Mouse (Mus musculus) ES-Bruce4 (cell line): ENCODE measurements at regions not wholly inside any gene's neighbourhood (a gene's known extent, or its start where the extent isn't known, plus 50 kb on each side); places are given as distances from the start of the nearest gene placed in this dataset.

ENCODE experiments used
- EP300 ChIP-seq: IDR thresholded peaks from 2 replicates; pipeline ENCODE4 v1.6.1; 2011; ENCODE audit warnings: low read depth, low read length; ENCODE audit not compliant: insufficient read depth
- POLR2A ChIP-seq: IDR thresholded peaks from one replicate; pipeline ENCODE4 v1.8.1; 2011; ENCODE audit warnings: low read length; ENCODE audit not compliant: insufficient read depth

DNA sequence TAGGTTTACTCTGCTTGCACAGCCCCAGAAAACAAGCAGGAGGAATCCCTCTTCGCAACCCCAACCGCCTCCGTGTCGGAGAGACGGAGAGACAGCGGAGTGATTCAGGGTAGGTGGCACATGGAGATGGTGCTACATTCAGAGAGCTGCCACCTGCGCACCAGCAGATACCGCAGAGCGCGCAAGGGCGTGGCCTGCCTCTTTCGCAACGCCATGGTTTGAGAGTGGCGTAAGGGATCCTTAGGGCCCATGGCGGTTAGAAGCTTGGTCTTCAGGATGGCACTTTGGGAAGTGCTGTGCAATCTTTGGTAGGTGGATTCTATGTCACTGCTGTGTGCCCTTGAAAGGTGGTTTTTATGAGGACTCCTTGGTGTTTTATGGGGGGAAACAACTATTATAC is 60.9 kb upstream of the Arglu1 start:
- TF ChIP-seq POLR2A (no peak), EP300 (no peak)
